ENCODE assay signal across 20 mouse cellular contexts in genomic region chr3:55260139-55260538, GRCm38 (mm10). TPM values are rescaled to one million over a fixed set of nuclear protein-coding genes. Genes with fewer than 3 reads are reported as not detected.
DNase-seq lines count a peak whose midpoint lies in the region; ATAC-seq and TF ChIP-seq lines count a peak whose summit lies in the region.
"Had no signal": no experiment of that assay in that cellular context is flagged by ENCODE, and none has a peak within 500 bp of the region (broad histone marks: within the 10 kb centered on the region; RNA-seq: fewer than 3 reads in every experiment).

No protein-coding gene starts in this region.

- no peak for TF ChIP-seq CTCF in lung, postnatal 0 days (IDR thresholded peaks at IDR 0.05)

- H3K4me2 ChIP-seq in heart, embryonic 13.5 days: peak overlapping the region; percentile 9; the same call in 1 of the 2 replicates
- no peak overlapping the region for H3K4me2 ChIP-seq in lung, postnatal 0 days (replicated peaks; ENCODE audit: low read depth, low read length)
- H3K4me2 ChIP-seq: midbrain, embryonic 13.5 days; stomach, embryonic 15.5 days had no signal

- peaks cover 13% of the 10 kb centered on the region for H3K4me1 ChIP-seq in heart, embryonic 13.5 days
- H3K4me1 ChIP-seq in lung, postnatal 0 days (ENCODE audit: insufficient read depth, low read depth, low read length): no peaks in the 10 kb centered on the region
- H3K4me1 ChIP-seq in forebrain, embryonic 10.5 days: no peaks in the 10 kb centered on the region
- H3K4me1 ChIP-seq: limb, embryonic 10.5 days; stomach, embryonic 15.5 days had no signal

- peak overlapping the region; percentile 40; the same call in 1 of the 2 replicates for H3K9ac ChIP-seq in heart, embryonic 13.5 days
- no peak overlapping the region for H3K9ac ChIP-seq in lung, postnatal 0 days (replicated peaks; ENCODE audit: low read depth)
- H3K9ac ChIP-seq: liver, postnatal 0 days; midbrain, embryonic 13.5 days; stomach, embryonic 15.5 days had no signal

- WGBS in heart, embryonic 13.5 days: 45% methylated on average over 7 of the region's 7 CpGs
- 50% methylated on average over 7 of the region's 7 CpGs for WGBS in lung, postnatal 0 days
- WGBS in forebrain, embryonic 10.5 days: 91% methylated on average over 7 of the region's 7 CpGs

- no peaks in the 10 kb centered on the region for H3K36me3 ChIP-seq in heart, embryonic 13.5 days
- H3K36me3 ChIP-seq in lung, postnatal 0 days (ENCODE audit: insufficient read depth, low read length): no peaks in the 10 kb centered on the region
- H3K36me3 ChIP-seq in forebrain, embryonic 10.5 days (replicated peaks): peaks cover 12% of the 10 kb centered on the region
- H3K36me3 ChIP-seq: stomach, embryonic 15.5 days had no signal

- H3K9me3 ChIP-seq in heart, embryonic 13.5 days: no peaks in the 10 kb centered on the region
- H3K9me3 ChIP-seq in lung, postnatal 0 days (ENCODE audit: low read length): no peaks in the 10 kb centered on the region
- H3K9me3 ChIP-seq in forebrain, embryonic 10.5 days: no peaks in the 10 kb centered on the region
- H3K9me3 ChIP-seq: limb, embryonic 10.5 days; midbrain, embryonic 13.5 days; stomach, embryonic 15.5 days had no signal

- no peak overlapping the region for H3K4me3 ChIP-seq in heart, embryonic 13.5 days
- H3K4me3 ChIP-seq in lung, postnatal 0 days (ENCODE audit: low read depth, low read length): no peak overlapping the region
- no peak overlapping the region for H3K4me3 ChIP-seq in forebrain, embryonic 10.5 days
- H3K4me3 ChIP-seq: limb, embryonic 10.5 days; midbrain, embryonic 13.5 days; stomach, embryonic 15.5 days had no signal

- peak overlapping the region; percentile 24; the same call in 1 of the 2 replicates for H3K27ac ChIP-seq in heart, embryonic 13.5 days (replicated peaks)
- H3K27ac ChIP-seq in lung, postnatal 0 days (ENCODE audit: low read length): no peak overlapping the region
- no peak overlapping the region for H3K27ac ChIP-seq in forebrain, embryonic 10.5 days
- H3K27ac ChIP-seq: limb, embryonic 10.5 days; midbrain, embryonic 13.5 days; stomach, embryonic 15.5 days had no signal

- DNase-seq in heart, postnatal 4 days: no peak
- peak; percentile 11 for DNase-seq in lung, postnatal 0 days (ENCODE audit: low spot score)
- DNase-seq in lung, postnatal 36 days: no peak
- DNase-seq in brain, adult 2 months (ENCODE audit: low read depth, low spot score): peak; percentile 56
- no peak for DNase-seq in forebrain, embryonic 10.5 days (ENCODE audit: extremely low spot score, low spot score)
- DNase-seq in yolk sac, embryonic 10.5 days (ENCODE audit: low spot score): no peak
- DNase-seq: adrenal gland, adult 8-10 months; cerebellum, postnatal 25 days; gastrocnemius, postnatal 14 days; kidney, adult 2 months; kidney, postnatal 14 days; liver, postnatal 0 days; thymus, adult 18-20 months; thymus, postnatal 4 days had no signal

- no peak for ATAC-seq in heart, embryonic 13.5 days (ENCODE audit: extremely low read depth, insufficient number of reproducible peaks, low FRiP score, low TSS enrichment)
- ATAC-seq in lung, postnatal 0 days: 0 out of 2 replicates have a peak, but pooled peaks have one; percentile 11
- ATAC-seq: inflammation-experienced regulatory T-cells, adult 6 months; liver, postnatal 0 days; midbrain, embryonic 13.5 days had no signal

- no peaks in the 10 kb centered on the region for H3K27me3 ChIP-seq in heart, embryonic 13.5 days (replicated peaks)
- no peaks in the 10 kb centered on the region for H3K27me3 ChIP-seq in lung, postnatal 0 days (replicated peaks; ENCODE audit: insufficient read depth, low read length)
- H3K27me3 ChIP-seq in forebrain, embryonic 10.5 days (ENCODE audit: poor library complexity, severe bottlenecking): no peaks in the 10 kb centered on the region
- H3K27me3 ChIP-seq: midbrain, embryonic 13.5 days; stomach, embryonic 15.5 days had no signal

- TF ChIP-seq EP300 in lung, postnatal 0 days (IDR thresholded peaks at IDR 0.05): no peak

RNA-seq across cellular contexts. Expression of gene Dclk1, which starts 18.0 kb away (rescaled TPM):
- polyA plus RNA-seq in heart, embryonic 13.5 days (2015; fragmentation: Nextera tagmentation; extraction: Ambion mirVana): 7.6 and 8.2 TPM in 2 replicates
- total RNA-seq in heart, postnatal 4 days (2021): 10 to 100 TPM; 13.8 to 14.0 TPM
- polyA plus RNA-seq in lung, postnatal 0 days (2015; fragmentation: Nextera tagmentation; extraction: Ambion mirVana): 3.1 and 4.0 TPM in 2 replicates
- polyA plus RNA-seq in forebrain, embryonic 10.5 days (2016; fragmentation: Nextera tagmentation; extraction: Ambion mirVana): 40.3 and 47.6 TPM in 2 replicates
- polyA plus RNA-seq: liver, adult 2 months had no signal

Comparison
In these comparisons a context has a peak if more than half of its experiments do, and no peak if none do; other contexts are left out.
1. DNase-seq: peak in lung, postnatal 0 days (single experiment) and brain, adult 2 months (single experiment); none in heart, postnatal 4 days (single experiment), lung, postnatal 36 days (single experiment), forebrain, embryonic 10.5 days (single experiment) and yolk sac, embryonic 10.5 days (single experiment).